Mouse (Mus musculus) pancreas, adult 10 weeks (tissue): ENCODE measurements around the gene Mios. TPM values are rescaled to one million over a fixed set of nuclear protein-coding genes. Genes with fewer than 3 reads are reported as not detected.

ENCODE experiments used
- polyA plus RNA-seq: library from polyadenylated mRNA; stranded (reverse); fragments of 350-450 nt; fragmentation: Illumina TruSeq; extraction: RNeasy Lipid Tissue Mini Kit (QIAGEN cat#74804); gene quantifications from one replicate; pipeline ENCODE4 v1.2.3, GENCODE M21; 2015; ENCODE audit warnings: low read depth, low replicate concordance; ENCODE audit not compliant: insufficient read depth

Mios gene
- 3.9 TPM for polyA plus RNA-seq

DNA sequence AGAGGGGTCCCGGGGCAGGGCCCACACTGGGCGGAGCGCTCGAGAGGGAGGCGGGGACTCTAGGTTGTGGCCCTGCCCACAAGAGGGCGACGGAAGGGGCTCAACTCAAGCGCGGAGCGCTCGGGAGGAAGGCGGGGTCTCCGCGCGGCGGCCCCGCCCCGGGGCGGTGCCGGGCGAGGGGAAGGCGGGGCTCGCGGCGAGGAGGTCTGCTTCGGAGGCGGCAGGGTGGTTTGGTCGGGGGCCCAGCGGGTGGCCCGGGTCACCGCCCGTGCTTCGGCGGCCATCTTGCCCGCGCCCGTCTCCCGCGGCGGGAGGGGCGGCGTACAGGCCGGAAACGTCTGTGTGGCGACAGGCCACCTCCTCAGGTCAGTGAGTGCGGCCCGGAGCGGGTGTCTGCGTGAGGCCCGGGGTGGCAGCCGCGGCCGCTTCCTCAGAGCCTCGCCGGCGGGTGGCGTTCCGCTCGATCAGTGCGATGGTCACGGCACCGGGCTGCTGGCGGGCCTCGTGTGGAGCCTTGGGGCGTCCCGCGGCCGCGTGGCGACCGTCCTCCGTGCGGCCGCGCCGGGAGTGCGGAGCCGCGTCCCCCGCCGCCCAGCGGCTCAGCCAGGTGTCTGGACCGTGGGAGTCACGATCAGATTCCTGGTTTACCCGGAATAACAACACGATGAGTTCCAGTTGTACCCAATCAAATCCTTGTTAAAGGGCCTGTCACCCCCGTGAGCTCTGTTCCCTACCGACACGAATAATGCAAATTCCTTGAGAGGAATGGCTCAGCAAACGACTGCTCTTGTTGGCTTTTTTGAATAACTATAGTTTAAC, at the start of gene Mios:
Gene Mios (plus strand): TSS at position 176 of the 819 bp plus-strand sequence.

DNA sequence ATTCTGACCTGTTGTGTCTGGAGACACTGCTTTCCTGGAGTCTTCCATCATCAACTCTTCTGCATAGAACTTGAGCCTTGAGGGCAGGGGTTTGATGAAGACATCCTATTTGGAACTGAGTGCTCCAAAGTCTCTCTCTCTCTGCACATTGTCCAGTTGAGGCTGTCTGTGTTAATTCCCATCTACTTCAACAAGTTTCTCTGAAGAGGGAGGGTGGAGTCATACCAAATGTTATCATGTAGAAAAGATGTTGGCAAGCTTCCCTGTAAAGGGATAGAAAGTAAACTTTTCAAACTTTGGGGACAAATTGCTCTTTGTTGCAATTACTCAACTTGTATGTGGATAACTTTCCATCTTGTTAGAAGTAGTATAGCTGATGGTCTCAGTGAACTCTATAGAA, 16.5 kb upstream of the Mios start, which contains the start of gene Col28a1:
Gene Col28a1 (minus strand): TSS at position 101 of the 400 bp plus-strand sequence.

DNA sequence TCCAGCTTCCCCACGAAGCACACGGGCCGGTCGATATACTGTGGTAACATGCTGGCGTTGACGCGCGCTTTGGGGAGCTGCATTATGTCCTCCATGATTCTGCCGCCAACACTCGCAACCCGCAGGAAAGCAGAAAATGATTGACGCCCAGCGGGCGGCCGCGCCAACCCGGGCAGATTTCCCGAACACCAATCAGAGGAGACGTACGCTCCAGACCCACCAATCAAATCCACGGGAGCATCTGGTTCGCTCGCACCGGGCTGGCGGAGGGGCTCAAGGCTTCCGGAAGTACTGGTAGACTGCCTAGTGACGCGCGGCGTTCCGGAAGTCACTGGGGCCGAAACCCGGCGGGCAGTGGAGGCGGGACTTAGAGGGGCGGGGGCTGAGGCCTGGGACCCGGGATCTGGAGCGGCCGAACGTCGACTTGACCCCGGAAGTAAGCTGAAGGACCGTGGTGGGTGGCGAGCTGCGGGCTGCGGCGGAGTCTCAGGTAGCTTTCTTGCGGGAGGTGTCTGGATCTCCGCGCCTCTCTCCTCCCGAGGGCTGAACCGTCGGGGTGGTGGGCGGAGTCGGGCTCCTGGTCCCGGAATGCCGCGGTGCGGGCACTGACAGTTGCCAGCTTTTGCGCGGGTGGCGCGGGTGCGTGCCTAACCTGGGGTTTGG, 50.1 kb downstream of the Mios start, which contains the start of the genes Rpa3, Umad1 and Gm45062:
Gene Rpa3 (minus strand): TSS at position 170 of the 663 bp plus-strand sequence.
Gene Umad1 (plus strand): TSS at position 285 of the 663 bp plus-strand sequence.
Gene Gm45062 (plus strand): TSS at position 447 of the 663 bp plus-strand sequence.

Other genes starting within 250 kb of the Mios start
- 0.50 TPM for gene Col28a1, start 16.6 kb upstream of the Mios start, polyA plus RNA-seq
- gene Rpa3, start 50.0 kb downstream of the Mios start, polyA plus RNA-seq: 7.3 TPM
- 2.3 TPM for gene Umad1, start 50.1 kb downstream of the Mios start, polyA plus RNA-seq
- gene Gm45062, start 50.2 kb downstream of the Mios start, polyA plus RNA-seq: 1.9 TPM